Mouse (Mus musculus) spleen, embryonic (tissue): ENCODE data around the gene Serpina1d.
"Not testable (repeated sequence)": the region's sequence is repeated elsewhere in the genome, so short reads cannot be mapped to it uniquely, and the experiment has no call there.

ENCODE experiments used
- CTCF ChIA-PET: fragments of 350-600 bp; sonication (Branson Sonifier 250); formaldehyde crosslinking; loops from one replicate; lab custom pipeline; 2022; lab: Charles Lee

The Serpina1d gene

GRCm38 (mm10) chr12:103773246-103773851 lies at the start of gene Serpina1d:
Serpina1d (minus strand) TSS chr12:103773592.
- CTCF ChIA-PET, result not testable (repeated sequence)

DNA sequence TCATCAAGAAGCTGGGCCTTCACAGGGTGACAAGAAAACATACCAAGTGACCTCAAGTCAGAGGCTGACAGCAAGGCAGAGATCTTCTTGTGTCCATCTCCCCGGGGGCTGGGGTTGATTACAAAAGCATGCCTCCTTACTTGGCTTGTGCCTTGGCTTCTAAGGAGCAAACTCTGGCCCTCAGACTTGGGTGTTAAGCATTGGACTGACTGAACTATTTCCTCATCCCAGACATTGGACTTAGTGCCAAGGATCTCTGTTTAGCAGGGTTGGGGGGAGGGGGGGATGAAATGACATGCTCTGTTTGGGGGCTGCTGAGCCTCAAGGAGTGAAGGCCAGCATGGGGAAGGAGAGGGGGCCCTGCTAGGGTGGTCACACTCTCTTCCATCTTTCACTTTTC lies 2.8 kb downstream of the Serpina1d start:
- CTCF ChIA-PET, result not testable (repeated sequence)

DNA sequence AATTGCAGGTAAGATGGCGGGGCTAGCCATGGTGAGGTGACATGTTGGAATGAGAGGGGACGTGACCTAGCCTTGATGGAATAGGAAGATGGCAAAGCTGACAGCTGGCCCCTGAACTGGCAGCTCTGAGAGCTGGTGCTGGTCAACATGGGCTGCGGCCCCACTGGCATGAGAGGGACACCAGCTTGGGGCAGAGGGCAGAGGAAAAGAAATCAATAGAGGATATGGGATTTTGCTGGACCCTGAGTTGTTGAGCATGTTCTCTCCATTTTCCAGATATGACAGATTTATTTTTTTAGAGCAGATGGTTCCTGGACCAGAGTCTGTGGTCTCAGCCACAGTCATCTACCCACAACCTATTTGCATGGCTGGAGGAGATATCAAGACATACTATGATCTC lies 10.3 kb downstream of the Serpina1d start:
- CTCF ChIA-PET, result not testable (repeated sequence)

DNA sequence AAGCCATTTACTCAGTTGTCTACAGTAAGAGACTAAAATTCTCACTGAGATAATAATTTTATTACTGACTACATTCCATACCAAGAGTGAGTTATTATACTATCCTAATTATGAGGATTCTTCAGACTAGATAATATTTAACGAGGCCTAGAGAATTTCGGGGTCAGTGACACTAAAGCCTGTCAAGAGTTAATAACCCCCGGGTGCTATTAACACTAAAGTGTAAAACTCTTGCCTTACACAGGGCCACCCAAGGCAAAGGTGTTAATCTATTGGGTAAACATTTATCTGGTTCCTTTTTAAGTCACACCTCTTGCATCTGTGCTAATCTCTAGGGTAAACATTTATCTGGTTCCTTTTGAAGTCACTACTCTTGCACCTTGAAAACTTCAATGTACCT lies 13.1 kb downstream of the Serpina1d start:
- CTCF ChIA-PET, result not testable (repeated sequence)

GRCm38 (mm10) chr12:103745957-103746356 lies 27.4 kb downstream of the Serpina1d start:
- CTCF ChIA-PET, result not testable (repeated sequence)

DNA sequence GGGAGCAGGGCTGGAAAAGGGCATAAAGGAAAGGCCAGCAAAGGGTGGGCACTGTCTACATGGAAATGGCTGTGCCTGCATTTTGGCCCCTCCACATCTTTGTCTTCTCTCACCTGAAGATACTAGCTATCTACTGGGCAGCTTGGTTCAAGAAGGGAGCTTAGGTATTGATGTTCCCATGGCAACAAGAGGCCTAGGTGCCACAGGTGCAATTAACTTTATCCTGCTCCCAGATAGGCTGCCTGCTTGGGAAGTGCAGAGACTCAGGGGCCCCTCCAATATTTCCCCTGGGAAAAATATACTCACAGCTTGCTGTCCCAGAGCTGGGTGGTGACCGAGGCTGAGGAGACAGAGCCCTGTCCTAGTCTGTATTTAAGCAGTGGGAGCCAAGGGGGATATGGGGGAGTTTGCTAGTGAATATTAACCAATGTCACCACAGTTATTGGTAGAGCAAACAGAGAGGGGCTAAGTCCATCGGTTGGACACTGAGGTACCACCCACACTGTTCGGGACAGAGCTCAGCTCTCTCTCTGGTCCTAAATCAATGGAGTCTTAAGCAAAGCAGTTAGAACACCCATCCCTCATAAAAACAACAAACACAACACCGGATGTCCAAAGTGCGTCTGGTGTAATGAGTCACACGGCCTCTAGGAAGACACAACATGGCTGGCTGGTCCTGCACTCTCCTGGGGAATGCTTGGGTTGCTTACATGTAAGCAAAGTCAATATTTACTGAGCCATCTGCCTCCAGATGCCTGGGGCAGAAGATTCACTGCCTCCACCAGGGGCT lies 35.4 kb downstream of the Serpina1d start:
- CTCF ChIA-PET, result not testable (repeated sequence)

DNA sequence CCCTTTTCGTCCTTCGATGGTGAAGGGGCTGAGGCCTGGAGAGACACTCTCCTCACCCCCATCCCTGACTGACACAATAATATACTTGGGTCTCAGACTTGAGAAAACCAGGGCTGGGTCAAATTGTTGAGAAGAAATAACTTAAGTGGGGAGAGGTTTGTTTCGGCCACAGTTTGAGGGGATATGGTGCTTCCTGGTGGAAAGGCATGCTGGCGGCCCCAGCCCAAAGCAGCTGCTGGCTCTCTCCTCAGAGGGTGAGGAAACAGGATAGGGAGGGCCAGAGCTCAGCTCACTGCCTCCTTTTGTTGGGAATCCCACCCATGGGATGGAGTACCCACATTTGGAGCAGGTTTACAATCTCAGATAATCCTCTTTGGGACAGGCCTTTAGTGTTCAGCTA lies 37.8 kb downstream of the Serpina1d start:
- CTCF ChIA-PET, result not testable (repeated sequence)

- CTCF ChIA-PET, result not testable (repeated sequence)
These were observed 38.3 kb downstream of the Serpina1d start for GRCm38 (mm10) chr12:103735101-103735500.
